Mouse (Mus musculus): ENCODE measurements around the gene Crbn.

DNA sequence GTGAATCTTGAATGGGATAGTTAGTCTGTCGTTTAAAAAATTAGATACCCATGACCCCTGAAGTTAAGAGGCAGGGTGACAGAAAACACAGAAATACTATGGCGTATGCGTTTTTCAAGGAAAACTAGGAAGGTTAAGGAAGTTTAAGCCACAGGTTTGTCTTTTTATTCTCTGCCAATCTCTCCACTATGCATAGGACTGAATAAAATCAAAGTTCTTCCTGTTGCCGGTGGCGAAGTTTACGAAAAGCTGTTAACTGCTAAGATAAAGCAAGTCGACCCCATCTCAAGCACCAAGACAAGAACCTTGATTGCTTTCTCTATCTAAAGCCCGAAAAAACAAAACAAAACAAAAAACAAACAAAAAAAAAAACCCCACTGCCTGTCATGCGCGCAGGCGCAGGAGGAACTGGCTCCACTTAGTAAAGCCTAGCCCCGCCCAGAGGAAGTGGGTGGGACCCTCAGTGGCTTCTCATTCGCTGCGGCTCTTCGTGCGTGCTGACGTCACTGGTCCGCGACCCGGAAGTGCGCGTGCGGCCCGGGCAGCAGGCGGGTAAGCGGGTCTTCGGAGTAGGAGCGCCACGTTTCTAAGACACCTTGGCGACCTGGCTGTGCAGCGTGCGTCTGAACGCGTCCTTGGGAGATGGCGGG lies 31.1 kb downstream of the Crbn start, which contains the start of gene Trnt1:
- TF ChIP-seq GATA1 (IDR thresholded peaks at IDR 0.05; ENCODE audit: low read length) (no peak), TAL1 (IDR thresholded peaks at IDR 0.05; ENCODE audit: low read length) (no peak)

Data from erythroblast, embryonic 14.5 days (primary cell).